Mouse (Mus musculus) bone marrow macrophage, adult 2 months (primary cell): ENCODE measurements around the gene Cpb1. TPM values are rescaled to one million over a fixed set of nuclear protein-coding genes. Genes with fewer than 3 reads are reported as not detected.

ENCODE experiments used
- H3K27ac ChIP-seq: 2 replicates; pipeline ENCODE4 v1.5.1; 2012; ENCODE audit warnings: low read depth, low read length; ENCODE audit not compliant: insufficient read depth
- H3K4me1 ChIP-seq: 2 replicates; pipeline ENCODE4 v1.6.1; 2012; ENCODE audit warnings: low read length; ENCODE audit not compliant: control insufficient read depth, insufficient read depth
- H3K4me3 ChIP-seq: 2 replicates; pipeline ENCODE4 v1.5.1; 2012; ENCODE audit warnings: mild to moderate bottlenecking, low read length, moderate library complexity; ENCODE audit not compliant: insufficient read depth
- CTCF ChIP-seq: IDR thresholded peaks from 2 replicates; pipeline ENCODE4 v1.5.1; 2012; ENCODE audit warnings: low read depth, mild to moderate bottlenecking, low read length, moderate library complexity
- POLR2A ChIP-seq: IDR thresholded peaks from 2 replicates; pipeline ENCODE4 v1.6.1; 2012; ENCODE audit warnings: mild to moderate bottlenecking, low read depth, low read length, borderline replicate concordance
- polyA plus RNA-seq: library from polyadenylated mRNA; stranded (reverse); fragments of >200 nt; gene quantifications from 2 replicates; pipeline ENCODE4 v1.2.4, GENCODE M21; 2012; ENCODE audit not compliant: missing spikeins, insufficient read depth, insufficient read length

Gene Cpb1
- polyA plus RNA-seq, 1 experiment, result not detected

DNA sequence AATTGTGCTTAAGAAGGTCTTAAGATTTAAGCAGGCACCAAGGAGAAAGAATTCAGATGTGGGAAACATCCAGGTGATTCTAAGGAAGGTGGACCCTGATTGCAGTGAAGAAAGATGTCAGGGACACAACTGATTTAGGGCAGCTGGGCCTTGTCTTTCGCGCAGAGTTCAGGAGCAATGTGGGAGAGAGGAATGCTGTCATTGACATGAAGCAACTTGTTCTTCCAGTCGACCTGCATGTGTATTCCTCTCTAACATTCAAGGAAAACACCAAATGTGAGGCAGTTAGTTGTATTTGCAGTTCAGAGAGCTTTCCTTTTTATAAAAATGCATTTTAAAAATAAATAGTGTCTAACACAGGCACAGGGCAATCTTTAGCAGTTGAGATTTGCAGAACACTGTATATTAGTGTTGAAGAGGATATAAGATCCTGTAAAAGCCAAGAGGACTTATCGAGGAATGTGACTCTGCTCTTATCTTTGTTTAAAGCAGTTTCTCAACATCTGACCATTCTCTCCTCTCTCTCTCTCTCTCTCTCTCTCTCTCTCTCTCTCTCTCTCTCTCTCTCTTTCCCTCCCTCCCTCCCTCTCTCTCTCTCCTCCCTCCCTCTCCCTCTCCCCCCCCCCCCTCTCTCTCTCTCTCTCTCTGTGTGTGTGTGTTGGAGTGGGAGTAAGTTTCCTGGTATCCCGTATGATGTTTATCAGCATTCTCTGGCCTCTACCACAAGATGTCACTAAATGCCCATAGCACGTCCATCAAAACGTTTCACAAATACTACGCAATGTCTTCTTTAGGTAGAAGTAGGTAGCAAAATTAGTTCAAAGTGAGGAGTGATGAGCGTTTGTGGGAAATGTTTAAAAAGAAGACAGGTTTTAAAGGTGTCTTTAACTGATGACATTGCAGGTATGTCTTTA lies 20.7 kb downstream of the Cpb1 start:
- TF ChIP-seq CTCF, result no peak
- TF ChIP-seq POLR2A, result no peak
- H3K4me3 ChIP-seq, result no peak overlapping the region
- H3K4me1 ChIP-seq, result no peaks in the 10 kb centered on the region
- no peak overlapping the region for H3K27ac ChIP-seq

DNA sequence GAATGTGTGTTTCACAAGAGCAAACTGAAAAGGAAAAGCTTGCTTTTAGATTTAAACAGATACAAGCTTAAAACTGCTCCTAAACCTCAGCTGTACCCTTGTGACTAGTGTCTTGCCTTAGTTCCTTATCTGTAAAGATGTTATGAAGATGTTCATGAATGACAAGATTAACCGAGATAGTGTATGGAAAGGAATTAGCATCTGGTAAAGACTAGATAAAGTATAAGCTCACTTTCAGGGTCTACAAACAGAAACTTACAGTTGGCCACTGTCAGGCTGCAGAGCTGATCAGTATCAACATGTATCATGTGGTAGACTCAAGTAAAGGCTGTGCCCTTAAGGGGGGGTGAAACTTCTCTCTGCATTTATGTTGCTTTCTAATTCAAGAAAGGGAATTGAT lies 31.6 kb downstream of the Cpb1 start:
- no peak for TF ChIP-seq CTCF
- TF ChIP-seq POLR2A, result no peak
- Histone ChIP-seq H3K27ac (no peak overlapping the region), H3K4me3 (no peak overlapping the region), H3K4me1 (no peaks in the 10 kb centered on the region)

GRCm38 (mm10) chr3:20242050-20242449 lies 33.5 kb downstream of the Cpb1 start, which contains the start of gene Cpa3:
Cpa3 (minus strand) TSS chr3:20242181.
- Histone ChIP-seq H3K27ac (no peak within 1 kb of the TSS), H3K4me3 (no peak within 1 kb of the TSS), H3K4me1 (no peaks in the 10 kb centered on the region)
- TF ChIP-seq CTCF (no peak), POLR2A (no peak)

DNA sequence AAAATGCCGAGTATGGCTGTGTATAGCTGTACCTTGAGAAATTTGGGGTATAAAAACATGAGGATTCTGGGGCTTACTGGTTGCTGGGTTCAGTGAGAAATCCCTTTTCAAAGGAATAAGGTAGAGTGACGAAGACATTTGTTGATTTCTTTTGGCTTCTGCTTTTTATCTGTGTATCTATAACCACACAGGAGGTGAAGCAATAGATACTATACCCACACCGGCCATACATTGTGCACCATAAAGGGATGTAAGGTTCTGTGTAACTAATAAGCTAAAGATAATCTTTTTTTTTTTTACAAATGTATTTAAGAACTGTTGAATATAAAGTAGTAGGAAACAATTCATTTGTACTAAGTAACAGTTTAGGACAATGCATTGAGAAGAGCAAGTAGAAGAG lies 35.8 kb downstream of the Cpb1 start:
- Histone ChIP-seq H3K4me1 (no peaks in the 10 kb centered on the region), H3K27ac (no peak overlapping the region), H3K4me3 (no peak overlapping the region)
- TF ChIP-seq POLR2A, result no peak
- no peak for TF ChIP-seq CTCF

DNA sequence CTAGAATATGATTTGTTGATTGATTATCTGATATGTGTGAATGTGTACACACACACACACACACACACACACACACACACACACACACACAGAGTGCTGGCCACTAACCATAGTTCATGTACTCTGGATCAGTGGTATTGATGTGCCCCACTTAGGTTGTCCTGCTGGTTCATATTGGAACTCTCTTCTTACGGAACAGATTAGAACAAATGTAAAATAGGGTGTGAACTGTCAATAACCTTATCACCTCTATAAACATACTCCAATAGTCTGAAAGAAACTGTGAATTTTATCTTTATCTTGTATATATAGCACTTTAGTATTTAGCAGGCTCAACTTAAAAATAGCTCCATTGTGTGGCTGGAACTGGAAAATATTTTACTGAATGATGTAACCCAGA lies 38.6 kb downstream of the Cpb1 start:
- TF ChIP-seq POLR2A (no peak), CTCF (no peak)
- Histone ChIP-seq H3K4me3 (no peak overlapping the region), H3K27ac (no peak overlapping the region), H3K4me1 (no peaks in the 10 kb centered on the region)

DNA sequence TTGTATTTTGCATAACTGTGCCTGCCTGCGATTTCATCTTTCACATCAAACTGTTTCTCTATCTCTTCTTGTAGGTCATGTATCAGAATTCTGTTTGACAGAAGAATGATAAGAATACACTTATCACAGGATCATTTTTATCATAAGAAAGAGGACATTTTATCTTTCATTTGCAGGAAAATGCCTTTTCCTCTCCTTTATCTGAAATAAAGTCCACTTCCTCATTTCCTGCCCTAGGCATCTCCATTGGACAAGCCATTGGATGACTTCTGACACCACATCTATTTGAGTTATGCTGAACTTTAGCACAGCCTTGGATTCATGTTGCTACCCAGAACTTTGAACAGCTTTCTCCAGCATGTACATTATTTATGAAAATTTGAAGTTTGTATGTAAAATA lies 46.5 kb downstream of the Cpb1 start:
- TF ChIP-seq POLR2A (no peak), CTCF (no peak)
- no peaks in the 10 kb centered on the region for H3K4me1 ChIP-seq
- H3K27ac ChIP-seq, result no peak overlapping the region
- H3K4me3 ChIP-seq, result no peak overlapping the region

DNA sequence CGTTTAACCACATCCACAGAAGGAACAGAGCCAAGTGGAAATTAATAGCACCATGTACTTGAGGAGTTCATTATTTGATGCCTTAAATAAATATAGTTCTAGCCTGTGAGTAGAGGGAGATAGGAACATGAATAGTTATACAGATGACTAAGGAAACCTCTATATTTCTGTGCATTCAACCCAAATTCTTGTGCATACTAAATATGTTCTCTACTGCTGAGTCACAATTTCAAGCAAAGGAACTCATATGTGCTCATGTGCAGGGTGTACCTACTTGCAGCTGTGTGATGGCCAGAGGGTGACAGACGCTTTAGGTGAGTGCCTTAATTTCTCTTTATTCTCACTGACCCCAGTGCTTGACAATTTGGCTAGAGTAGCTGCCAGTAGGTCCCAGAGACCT lies 50.1 kb downstream of the Cpb1 start:
- no peak overlapping the region for H3K4me3 ChIP-seq
- TF ChIP-seq CTCF (no peak), POLR2A (no peak)
- no peaks in the 10 kb centered on the region for H3K4me1 ChIP-seq
- H3K27ac ChIP-seq, result no peak overlapping the region

GRCm38 (mm10) chr3:20222926-20223698 lies 52.4 kb downstream of the Cpb1 start:
- Histone ChIP-seq H3K27ac (no peak overlapping the region), H3K4me3 (no peak overlapping the region), H3K4me1 (no peaks in the 10 kb centered on the region)
- TF ChIP-seq POLR2A, result no peak
- no peak for TF ChIP-seq CTCF

GRCm38 (mm10) chr3:20222136-20222535 lies 53.4 kb downstream of the Cpb1 start:
- Histone ChIP-seq H3K27ac (no peak overlapping the region), H3K4me3 (no peak overlapping the region), H3K4me1 (no peaks in the 10 kb centered on the region)
- no peak for TF ChIP-seq POLR2A

- H3K4me1 ChIP-seq, result peaks cover 6% of the 10 kb centered on the region
- H3K27ac ChIP-seq, result no peak overlapping the region
- H3K4me3 ChIP-seq, result no peak overlapping the region
- TF ChIP-seq POLR2A, result no peak
- peak; percentile 70; the same call in 1 of the 2 replicates for TF ChIP-seq CTCF
Observed at GRCm38 (mm10) chr3:20198869-20199268, 76.7 kb downstream of the Cpb1 start.

Other genes starting within 250 kb of the Cpb1 start
- 57.8 and 69.4 TPM in 2 replicates for gene Hps3, start 240.4 kb downstream of the Cpb1 start, polyA plus RNA-seq
- 43.6 and 47.7 TPM in 2 replicates for gene Hltf, start 217.9 kb downstream of the Cpb1 start, polyA plus RNA-seq
- 171 and 172 TPM in 2 replicates for gene Gyg, start 120.4 kb downstream of the Cpb1 start, polyA plus RNA-seq
- gene Cpa3, start 33.6 kb downstream of the Cpb1 start, polyA plus RNA-seq, result 0.38 and 0.56 TPM in 2 replicates
- not detected in 2 replicates for gene Agtr1b, start 91.4 kb upstream of the Cpb1 start, polyA plus RNA-seq